Mouse (Mus musculus): ENCODE results near the gene Cpe.

Gene Cpe

GRCm38 (mm10) chr8:64674951-64675585 lies 17.8 kb downstream of the Cpe start:
- DNase-seq (ENCODE audit: low read depth, low spot score), result no peak

- DNase-seq (ENCODE audit: low read depth, low spot score), result no peak
These were observed 19.9 kb downstream of the Cpe start for GRCm38 (mm10) chr8:64672920-64673319.

DNA sequence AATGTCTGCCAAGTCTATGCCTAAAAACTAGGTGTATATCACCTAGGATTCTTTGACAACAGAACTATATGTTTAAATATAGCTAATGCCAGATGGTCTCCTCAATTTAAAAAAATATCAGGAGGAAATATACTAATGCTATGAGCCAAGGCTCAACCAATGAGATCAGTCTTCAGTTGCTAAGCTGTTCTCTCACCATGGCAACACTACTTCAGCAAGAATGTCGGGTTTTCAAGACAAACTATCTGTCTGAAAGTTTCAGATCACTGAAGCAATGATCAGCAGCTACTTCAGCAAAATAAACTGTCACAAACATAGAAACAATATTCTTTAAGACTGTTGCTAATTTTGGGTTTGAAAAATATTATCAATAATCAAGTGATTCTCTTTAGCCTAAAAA lies 20.9 kb downstream of the Cpe start:
- DNase-seq (ENCODE audit: low read depth, low spot score), result no peak

DNA sequence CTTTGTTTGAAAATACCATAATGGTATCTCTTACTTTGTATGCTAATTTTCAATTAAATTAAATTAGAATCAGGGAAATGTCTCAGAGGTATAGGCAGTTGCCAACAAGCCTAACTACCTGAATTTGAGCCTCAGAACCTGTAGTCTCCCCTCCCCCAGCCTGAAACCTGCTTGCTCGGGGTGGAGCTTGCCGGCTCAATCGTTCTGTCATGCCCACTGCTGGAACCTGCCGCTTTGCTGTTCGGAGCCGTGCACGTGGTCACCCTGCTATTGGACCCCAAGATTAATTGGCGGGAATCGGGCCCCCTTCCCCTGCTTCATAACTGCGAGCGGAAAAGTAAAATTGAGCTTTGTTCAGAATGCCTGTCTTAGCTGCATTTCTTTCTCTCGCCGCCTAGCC lies 26.5 kb downstream of the Cpe start:
- DNase-seq (ENCODE audit: low read depth, low spot score), result peak; percentile 24

GRCm38 (mm10) chr8:64665563-64665962 lies 27.3 kb downstream of the Cpe start:
- DNase-seq (ENCODE audit: low read depth, low spot score), result no peak

DNA sequence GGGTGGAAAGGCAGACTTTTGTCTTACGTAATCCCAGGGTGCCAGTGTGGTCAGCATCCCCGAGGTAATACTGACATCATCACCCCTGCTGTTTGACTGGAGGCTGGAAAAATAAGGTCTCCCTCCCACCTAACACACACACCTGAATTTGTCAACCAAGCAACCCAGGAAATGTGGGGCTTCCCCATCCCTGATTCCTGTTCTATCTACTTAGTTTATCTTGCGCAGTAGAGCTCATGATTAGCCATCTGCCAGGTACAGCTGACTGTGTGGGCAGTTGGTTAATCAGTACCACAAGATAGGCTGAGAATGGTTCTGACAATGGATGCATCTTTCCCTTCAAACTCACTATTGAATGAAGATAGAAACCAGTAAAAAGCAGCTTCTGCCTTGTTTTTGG lies 28.0 kb downstream of the Cpe start:
- no peak for DNase-seq (ENCODE audit: low read depth, low spot score)

GRCm38 (mm10) chr8:64664350-64664749 lies 28.5 kb downstream of the Cpe start:
- no peak for DNase-seq (ENCODE audit: low read depth, low spot score)

- DNase-seq (ENCODE audit: low read depth, low spot score), result no peak
These were observed 33.8 kb downstream of the Cpe start for GRCm38 (mm10) chr8:64659097-64659496.

DNA sequence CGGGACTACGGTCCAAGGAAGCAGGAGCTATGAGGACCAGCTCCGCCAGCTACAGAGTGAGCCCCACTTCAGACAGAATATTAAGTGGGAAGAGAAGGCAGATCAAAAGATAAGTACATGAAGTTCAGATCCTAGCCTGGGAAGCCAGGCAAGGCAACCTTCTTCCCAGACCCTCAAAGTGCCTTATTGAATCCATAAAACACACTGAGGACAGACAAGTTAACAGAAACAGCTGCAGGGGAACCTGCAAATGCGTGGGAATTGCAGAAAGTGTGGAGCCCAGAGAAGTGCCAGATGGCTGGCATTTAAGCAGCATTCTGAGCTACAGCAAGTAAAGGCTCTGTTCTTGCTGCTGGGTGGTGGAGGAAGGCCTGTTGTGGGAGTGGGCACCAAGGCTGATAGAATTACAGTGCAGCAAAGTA lies 34.9 kb downstream of the Cpe start:
- DNase-seq (ENCODE audit: low read depth, low spot score), result no peak

- peak; percentile 78 for DNase-seq (ENCODE audit: low read depth, low spot score)
These were observed 35.3 kb downstream of the Cpe start for GRCm38 (mm10) chr8:64657517-64657916.

DNA sequence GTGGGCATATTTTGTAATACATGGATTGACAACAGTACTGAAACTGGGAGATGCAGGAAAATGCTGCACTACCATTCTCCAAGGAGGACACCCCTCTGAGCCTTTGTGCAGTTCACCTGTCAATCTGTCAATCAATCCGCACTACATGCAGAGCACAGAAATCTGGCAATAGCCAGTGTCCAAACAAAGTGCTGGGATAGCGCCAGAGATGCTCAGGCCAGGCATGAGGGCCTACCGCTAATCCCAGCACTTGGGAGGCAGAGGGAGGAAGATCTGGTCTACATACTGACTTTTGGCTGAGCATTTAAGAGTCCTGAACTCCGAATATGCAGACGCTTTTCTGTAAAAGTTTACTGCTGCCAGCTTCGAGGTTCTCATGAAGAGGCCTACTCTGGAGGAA lies 37.0 kb downstream of the Cpe start:
- no peak for DNase-seq (ENCODE audit: low read depth, low spot score)

DNA sequence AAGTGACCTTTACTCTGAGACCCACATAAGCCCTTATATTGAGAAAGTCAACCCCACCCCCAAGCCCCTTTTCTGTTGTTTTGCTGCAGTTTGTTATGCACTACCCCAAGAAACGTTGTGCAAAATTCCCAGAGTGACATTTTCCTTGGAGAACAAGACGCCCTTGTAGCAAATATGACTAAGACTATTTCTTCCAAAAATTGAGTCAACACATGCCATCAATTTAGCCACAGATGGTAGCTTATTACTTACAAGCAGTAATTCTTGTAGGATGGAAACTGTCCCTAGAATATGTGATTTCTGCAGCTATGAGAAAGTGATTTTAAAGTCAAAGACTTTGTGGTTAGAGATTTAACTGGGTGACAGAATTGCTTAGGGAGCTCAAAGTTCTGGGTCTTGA lies 37.8 kb downstream of the Cpe start:
- DNase-seq (ENCODE audit: low read depth, low spot score), result no peak

GRCm38 (mm10) chr8:64652285-64652684 lies 40.6 kb downstream of the Cpe start:
- DNase-seq (ENCODE audit: low read depth, low spot score), result peak; percentile 87

GRCm38 (mm10) chr8:64648063-64648462 lies 44.8 kb downstream of the Cpe start:
- no peak for DNase-seq (ENCODE audit: low read depth, low spot score)

- no peak for DNase-seq (ENCODE audit: low read depth, low spot score)
These were observed 45.7 kb downstream of the Cpe start for GRCm38 (mm10) chr8:64647148-64647547.

GRCm38 (mm10) chr8:64646421-64646820 lies 46.4 kb downstream of the Cpe start:
- no peak for DNase-seq (ENCODE audit: low read depth, low spot score)

- DNase-seq (ENCODE audit: low read depth, low spot score), result no peak
These were observed 48.5 kb downstream of the Cpe start for GRCm38 (mm10) chr8:64644108-64645005.

DNA sequence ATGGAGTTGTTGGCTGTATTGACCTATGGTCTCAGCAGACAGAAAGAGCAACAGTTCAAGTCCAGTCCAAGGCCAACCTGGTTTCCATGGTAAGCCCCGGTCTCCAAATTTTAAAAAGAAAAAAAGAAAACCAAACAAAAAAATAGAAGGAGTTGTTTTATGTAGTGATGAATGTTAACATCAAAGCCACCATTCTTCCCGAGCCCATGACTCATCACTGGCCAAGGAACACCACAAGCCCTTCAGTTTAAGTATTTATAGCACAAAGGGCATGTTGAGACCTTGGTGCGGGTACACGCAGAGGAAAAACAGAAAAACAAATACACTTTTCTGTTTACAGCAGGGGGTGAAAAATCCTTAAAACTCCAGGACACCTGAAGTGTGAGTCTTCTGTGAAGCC lies 49.5 kb downstream of the Cpe start:
- no peak for DNase-seq (ENCODE audit: low read depth, low spot score)

GRCm38 (mm10) chr8:64642799-64643198 lies 50.1 kb downstream of the Cpe start:
- no peak for DNase-seq (ENCODE audit: low read depth, low spot score)

DNA sequence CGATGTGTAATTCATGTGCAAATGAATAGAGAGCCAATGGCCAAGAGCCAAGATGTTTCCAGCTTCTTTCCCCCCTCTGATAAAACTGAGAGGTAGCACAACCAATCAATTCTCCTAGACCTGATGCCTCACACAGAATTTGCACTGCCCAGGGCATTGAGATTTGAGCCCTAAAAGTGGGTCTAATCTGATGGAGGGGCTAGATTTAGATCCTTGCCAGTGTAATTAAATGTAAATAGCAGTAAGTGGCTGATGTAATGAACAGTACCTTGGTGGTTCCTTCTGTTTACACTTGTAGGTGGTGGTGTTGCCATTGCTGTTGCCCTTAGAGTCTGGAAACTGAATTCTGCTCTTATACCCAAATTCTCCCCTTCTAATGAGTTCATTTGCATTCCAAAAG lies 52.3 kb downstream of the Cpe start:
- DNase-seq (ENCODE audit: low read depth, low spot score), result no peak

DNA sequence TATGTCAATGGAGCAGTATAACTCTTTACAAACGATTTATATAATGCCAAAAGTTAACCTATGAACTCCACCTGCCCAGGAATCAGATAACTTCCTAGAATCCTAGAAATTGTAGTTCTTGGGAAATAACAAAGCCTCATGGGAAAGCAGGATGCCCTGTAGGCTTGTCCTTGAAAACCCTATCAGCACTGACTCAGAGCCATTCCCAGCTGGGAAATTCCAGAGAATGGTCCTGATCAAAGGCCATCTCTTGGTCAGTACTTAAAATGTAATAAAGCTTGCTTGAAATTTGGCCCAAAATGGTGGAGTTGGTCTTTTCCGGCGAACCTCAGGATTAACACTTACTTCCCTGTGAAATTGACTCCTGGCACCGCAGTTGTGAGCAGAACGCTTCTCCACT lies 53.2 kb downstream of the Cpe start:
- no peak for DNase-seq (ENCODE audit: low read depth, low spot score)

GRCm38 (mm10) chr8:64634901-64635300 lies 58.0 kb downstream of the Cpe start:
- DNase-seq (ENCODE audit: low read depth, low spot score), result no peak
